Mouse (Mus musculus) megakaryocyte-erythroid progenitor cell, adult 5-6 weeks (primary cell): ENCODE measurements around the gene Nsa2. TPM values are rescaled to one million over a fixed set of nuclear protein-coding genes. Genes with fewer than 3 reads are reported as not detected.
"Not testable (repeated sequence)": the region's sequence is repeated elsewhere in the genome, so short reads cannot be mapped to it uniquely, and the experiment has no call there.

ENCODE experiments used
- ATAC-seq: replicated peaks from 2 replicates; pipeline ENCODE4 v1.8.0; 2016; ENCODE audit warnings: mild to moderate bottlenecking, inconsistent platforms; ENCODE audit not compliant: severe bottlenecking, poor library complexity, low FRiP score, low TSS enrichment
- total RNA-seq, 2 experiments: library from RNA; stranded (forward) in 1 of 2; stranded (reverse) in 1 of 2; fragments of 200-1000, 215-1000 nt in 1 of 2; fragments of >200 nt in 1 of 2; fragmentation: Nextera tagmentation in 1 of 2; gene quantifications; 2 replicates each; pipeline ENCODE4 v1.2.3; 2014 to 2017

Nsa2 gene
- total RNA-seq (2014; fragmentation: Nextera tagmentation) (177 and 255 TPM in 2 replicates), total RNA-seq (2017) (382 and 513 TPM in 2 replicates)

DNA sequence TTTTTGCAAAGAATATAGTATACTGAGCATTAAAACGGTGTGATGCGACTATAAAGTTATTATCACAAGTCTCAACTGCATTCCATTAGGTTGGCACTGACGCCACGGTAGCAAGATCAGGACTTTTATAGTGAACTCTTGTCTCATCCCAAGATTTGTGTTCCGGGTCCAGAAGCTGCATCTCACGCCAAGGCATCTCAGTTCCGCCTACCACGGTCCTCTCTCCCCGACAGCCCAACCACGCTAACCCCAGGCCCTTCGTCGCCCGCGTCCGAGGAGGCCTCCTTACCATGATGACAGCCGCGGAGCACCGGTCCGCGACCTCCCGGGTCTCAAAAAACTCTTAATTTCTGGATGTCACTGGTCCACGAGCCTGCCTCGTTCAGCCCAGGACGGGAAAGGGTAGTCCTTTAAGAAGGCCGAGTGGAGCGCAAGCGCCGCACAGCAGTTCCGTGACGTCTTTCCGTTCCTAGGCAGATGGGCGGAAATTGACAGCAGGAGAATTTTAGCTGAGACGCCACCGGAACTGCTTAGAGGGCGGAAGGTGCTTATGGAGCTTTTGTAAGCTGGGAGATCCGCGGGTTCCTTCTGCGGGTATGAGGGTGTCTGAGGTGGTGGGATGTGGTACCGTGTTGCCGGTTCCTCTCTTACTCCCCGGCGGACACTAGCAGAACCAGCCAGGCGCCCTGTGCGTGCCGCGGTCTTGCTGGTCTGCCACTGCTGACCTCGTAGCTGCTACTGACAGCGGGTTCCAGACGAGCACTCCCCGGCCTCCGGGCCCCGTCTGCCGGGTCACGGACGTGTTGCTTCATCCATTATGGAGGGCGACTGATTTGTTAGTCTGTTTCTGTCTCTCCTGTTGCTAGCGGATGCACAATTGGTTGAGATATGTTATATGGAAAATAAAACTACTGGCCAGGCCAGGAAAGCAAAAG lies at the start of gene Nsa2, which contains the start of gene Gfm2:
Nsa2 (minus strand) TSS at position 472 of the 935 bp plus-strand sequence.
Gfm2 (plus strand) TSS at position 472 of the 935 bp plus-strand sequence.
- ATAC-seq, result peak; percentile 98

DNA sequence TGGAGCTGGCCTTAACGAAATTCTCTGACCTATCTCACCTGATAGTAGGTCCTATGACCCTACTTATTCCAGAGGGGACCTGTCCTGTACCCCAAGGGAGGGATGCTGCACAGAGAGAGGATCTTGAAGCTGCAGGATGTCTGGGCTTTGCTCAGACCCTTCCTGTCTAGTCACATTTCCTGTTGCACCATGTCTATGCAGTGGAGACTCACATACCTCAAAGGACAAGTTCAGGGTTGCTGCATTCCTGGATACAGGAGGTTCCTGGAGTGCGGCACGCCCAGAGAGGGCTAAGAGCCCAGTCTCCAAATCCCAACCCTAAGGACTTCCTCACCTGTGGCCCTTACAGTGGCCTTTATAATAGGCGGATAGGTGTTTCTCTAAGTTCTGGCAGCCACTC lies 48.6 kb upstream of the Nsa2 start:
- no peak for ATAC-seq

DNA sequence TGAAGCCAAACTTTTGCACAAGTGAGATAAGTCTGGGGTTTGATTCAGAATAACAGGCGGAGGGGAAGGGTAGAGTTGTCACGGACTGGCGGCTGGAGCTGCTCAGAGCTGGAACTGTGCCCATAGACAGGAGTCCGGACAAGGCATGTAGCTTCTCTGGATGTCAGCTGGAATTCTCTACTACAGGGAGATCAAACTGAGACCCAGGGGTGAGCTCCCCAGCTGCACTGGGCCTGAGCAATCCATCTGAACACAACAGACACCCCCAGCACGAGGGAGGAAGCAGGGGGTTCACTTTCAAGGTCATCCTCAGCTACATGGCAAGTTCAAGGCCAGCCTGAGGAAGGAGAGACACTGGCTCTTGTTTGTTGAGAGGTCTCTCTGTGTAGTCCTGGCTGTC lies 46.9 kb upstream of the Nsa2 start:
- peak; percentile 38; the same call in 1 of the 2 replicates for ATAC-seq

DNA sequence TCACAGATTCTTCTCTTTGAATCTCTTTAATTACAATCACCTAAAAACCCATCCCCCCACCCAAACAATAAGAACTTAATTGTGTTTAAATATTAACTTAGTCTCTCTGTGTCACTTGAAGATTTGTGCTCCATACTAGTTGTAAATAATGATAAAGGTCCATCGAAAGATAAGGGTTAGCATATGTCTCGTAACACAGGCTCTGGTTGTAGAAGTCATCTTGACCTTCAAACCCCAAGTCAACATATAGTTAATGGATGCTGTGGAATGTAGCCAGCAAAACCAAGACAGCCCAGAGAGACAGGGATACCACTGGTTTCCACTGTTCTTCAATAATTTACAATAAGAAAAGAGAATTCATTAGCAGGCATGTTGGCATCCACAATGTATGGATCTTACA lies 46.4 kb upstream of the Nsa2 start:
- no peak for ATAC-seq

DNA sequence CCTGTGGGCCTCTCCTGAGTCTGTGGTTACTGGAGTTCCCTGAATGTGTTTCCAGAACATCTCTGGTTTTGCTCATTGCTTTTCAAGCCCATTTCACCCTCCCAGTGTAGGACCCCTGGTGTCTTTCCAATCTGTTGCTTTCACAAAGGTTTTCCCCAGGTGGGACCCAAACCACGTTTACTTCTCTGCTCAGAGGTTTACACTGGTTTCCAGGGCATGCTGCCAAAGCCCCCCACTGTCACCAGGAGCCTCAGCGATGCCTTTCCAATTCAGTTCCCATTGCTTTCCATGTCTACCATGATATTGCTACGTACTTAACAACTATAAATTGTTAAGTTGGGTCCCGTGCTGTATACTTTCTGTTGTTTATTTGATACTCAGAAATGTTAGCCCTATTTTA lies 45.1 kb upstream of the Nsa2 start:
- ATAC-seq, result no peak

DNA sequence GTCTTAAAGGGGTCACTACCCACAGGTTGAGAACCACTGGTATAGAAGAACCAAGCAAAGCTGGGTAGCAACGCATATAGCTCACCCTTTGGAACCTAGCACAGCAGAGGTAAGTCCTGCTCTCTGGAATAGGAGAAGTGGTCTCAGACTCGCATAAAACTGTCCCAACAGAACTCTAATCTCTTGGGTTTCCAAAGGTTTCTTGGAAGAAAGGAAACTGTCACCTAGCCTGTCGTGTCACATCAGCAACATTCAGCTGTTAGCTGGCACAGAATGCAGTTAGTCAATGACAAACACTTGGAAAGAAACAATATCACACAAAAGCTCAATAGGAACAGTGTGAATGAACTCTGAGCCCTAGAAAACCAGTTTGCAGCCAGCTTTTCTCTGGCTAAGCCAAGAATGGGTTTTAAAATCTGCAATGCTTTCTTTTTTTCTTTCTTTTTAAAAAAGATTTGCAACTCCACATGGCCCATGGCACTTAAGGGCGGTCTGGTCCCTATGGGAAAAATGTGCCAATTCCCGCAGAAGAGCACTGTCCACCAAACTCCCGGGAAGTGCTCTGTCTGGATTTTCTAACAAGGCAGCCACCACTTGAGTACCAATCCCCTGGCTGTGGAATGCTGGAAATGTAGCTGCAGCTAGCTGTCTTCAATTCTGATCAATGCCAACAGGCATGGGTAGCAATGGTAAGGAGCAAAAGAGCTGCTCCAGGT lies 42.5 kb upstream of the Nsa2 start:
- no peak for ATAC-seq

DNA sequence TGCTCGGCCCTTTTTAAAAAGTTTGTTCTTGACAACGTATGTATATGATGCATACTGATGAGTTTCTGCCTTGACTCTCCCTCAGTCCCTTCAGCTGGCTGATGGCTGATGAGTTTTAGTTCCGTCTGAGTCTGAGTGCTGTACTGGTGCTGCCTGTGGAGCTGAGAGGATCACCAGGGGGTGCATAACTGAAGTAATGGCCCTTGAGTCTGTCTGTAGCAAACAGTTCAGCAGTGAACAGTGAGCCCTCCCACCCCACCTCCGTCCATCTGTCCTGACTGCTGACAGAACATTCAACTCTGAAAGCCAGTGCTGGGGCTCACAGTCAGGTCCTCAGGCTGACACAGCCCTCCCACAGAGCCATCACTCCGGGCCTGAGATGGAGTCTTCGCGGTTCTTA lies 41.2 kb upstream of the Nsa2 start:
- ATAC-seq, result no peak

DNA sequence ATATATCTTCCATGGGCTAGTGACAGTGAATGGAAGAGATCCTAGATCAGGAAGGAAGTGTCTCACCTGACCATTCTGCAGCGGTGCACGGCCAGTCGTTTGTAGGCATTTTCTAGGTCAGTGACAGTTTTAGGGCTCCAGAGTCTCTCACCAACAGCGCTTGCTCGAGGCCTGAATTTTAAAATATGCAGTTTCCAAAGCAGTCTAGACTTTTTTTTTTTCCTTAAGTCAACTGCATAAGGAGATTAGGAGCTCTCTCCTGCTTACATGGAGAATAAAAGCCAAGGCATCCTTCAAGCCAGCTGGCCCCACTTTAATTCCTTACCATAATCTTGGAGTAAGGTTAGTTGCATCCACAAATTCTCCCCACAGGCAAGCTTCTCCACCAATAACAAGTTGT lies 39.0 kb upstream of the Nsa2 start:
- ATAC-seq, result no peak

DNA sequence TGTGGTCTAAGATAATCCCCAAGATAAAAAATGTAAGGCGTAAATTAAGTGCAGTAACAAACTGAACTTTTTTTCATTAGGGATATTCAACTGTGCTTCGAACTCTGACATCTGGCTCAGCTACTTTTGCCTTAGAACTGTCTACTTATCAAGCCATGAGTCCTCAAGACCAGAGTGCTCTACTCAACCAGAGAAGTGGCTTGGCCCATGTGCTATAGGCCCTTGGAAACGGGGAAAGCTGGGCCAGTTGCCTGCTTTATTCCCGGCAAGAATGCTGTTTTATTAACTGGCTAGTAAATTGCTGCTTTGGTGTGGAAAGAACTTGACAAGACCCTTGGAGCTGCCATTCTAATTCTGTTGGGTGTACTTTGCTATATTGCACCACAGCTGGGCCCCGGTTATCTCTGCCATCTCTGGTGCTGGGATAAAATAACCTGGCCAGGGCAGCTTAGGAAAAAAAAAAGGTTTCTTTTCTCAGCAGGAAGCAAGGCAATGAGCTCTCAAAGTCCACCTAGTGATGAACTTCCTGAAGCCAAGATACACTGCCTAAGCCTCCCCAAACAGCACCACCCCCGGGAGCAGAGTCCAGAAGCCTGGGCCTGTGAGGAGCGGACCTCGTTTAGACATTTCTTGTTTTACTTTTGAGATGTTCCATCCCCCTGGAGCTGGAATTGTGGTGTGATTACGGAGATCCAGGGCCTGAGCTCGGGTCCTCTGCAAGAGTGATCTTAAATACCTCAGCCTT lies 38.0 kb upstream of the Nsa2 start:
- no peak for ATAC-seq

DNA sequence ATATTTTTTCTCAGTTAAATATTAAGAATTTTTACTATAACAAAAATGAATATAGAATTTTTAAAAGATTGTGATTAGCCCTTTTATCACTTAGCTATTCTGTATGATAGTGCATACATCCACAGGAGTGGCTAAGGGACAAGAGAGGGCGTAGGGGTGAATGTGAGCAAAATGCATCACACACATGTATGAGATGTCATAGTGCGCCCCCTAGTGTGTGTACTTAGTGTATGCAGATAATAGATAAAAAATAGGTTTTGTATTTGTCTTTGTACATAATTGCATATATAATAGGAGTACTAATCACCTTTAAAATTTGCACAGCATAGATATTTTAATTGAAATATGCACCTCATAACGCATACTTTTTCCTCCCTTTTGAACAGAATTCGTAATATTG lies 8.1 kb upstream of the Nsa2 start:
- peak; percentile 90 for ATAC-seq

DNA sequence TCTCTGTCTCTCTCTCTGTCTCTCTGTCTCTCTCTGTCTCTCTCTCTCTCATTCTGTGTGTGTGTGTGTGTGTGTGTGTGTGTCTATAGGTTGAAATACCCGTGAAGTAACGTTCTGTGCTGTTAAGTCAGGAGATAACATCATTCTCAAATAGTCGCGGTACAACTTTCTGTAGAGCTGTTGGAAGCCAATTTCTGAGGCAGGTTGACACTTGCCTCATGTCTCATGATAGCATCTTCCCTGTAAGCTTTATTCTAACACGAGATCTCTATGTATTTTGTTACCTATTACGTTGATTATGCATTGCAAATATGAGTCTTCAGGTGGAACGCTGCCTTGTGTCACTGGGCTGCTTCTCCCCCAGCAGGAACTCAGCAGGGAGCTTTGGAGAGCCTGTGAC lies 4.6 kb upstream of the Nsa2 start:
- ATAC-seq, result no peak

DNA sequence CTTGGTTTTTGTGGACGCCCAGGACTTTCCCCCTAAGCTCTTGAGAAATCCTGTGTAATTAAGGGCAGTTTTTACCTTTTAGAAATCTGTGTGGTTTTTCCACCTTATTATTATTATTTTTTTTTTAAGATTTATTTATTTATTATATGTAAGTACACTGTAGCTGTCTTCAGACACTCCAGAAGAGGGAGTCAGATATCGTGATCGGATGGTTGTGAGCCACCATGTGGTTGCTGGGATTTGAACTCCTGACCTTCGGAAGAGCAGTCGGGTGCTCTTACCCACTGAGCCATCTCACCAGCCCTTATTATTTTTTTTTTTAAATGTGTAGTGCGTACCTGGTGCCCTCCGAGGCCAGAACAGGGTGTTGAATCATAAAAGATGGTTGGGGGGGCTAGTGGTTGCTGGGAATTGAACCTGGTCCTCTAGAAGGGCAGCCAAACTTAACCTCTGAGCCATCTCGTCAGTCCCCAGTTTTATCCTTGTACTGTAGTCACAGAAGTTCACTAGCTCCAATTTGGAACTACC lies 731 bp upstream of the Nsa2 start:
- not testable (repeated sequence) for ATAC-seq

DNA sequence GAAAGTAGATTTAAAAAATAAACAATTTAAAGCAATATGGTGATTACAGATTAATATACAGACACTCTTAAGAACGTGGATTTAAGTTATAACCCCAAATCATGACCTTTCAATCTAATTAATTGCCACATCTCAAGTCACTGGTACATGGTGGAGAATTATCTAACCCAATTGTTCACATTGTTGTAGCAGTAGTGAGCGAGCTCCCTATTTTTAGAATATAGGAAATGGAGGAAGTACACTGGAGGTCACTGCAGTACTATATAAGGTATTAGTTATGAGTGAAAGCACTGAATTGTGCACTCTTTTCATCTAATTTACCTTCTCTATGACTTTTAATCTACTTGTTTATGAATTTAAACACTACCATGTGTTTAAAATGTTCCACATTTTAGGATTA lies 7.3 kb downstream of the Nsa2 start:
- ATAC-seq, result not testable (repeated sequence)

DNA sequence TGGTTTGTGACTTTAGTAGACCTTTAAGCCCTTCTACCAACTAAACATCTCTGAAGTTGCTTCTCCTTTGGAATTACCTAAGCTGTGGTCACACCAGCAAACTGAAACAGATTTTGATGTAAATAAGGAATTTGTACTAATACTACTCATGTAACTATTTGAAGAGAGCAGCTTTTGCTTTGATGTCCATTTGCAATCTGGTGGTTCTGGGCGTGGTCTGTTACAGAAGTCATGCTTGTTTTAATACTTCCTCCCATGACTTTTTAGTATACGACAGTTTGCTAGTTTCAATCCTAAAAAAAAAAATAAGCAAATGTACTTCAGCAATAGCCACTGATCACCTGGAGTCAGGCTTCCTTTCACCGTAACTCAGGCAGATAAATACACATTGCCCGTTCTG lies 8.1 kb downstream of the Nsa2 start:
- ATAC-seq, result not testable (repeated sequence)

DNA sequence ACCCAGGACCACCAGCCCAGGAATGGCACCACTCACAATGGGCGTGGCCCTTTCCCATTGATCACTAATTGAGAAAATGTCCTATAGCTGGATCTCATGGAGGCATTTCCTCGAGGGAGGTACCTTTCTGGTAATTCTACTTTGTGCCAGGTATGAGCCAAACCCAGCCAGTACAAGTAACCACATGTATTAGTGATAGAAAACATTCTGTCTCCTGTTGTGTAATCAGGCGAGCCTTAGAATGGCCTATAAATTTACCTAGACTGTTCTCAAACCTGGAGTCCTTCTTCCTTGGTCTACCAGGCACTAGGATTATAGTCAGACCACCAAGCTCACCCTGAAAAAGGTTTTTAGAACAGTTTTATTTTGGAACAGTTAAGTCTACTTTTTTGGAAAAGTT lies 16.4 kb downstream of the Nsa2 start:
- ATAC-seq, result no peak

DNA sequence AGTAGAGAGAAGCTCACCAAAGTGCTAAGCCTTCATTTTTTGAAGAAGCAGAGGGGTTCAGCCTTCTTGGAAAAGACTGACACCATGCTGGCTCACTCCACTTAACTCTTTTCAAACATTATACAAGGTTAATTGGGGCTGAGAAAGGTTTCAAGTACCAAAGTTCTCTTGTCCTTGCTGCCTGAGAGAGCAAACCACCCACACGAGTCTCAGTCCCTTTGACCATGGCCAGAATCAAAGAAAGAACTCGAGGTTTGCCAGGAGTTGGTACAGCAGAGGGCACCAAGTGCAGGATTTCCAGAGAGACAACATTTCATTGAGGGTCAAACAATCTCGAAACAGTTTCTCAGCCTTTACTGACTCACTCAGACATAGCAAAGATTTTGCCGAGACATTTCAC lies 28.7 kb downstream of the Nsa2 start:
- ATAC-seq, result no peak

DNA sequence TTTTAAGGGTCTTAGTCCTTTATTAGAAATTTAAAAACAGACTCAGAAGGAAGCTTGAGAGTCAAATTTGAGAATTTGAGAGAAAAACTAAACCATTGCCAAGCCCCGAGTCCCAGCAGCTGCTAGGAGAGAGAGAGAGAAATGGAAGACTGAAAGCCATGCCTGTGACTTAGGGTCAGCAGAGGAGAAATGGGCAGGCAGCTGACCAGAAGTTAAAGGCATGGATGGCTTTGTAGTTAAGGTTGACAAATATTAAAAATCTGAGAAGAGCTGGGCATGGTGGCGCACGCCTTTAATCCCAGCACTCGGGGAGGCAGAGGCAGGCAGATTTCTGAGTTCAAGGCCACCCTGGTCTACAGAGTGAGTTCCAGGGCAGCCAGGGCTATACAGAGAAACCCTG lies 30.0 kb downstream of the Nsa2 start:
- not testable (repeated sequence) for ATAC-seq

DNA sequence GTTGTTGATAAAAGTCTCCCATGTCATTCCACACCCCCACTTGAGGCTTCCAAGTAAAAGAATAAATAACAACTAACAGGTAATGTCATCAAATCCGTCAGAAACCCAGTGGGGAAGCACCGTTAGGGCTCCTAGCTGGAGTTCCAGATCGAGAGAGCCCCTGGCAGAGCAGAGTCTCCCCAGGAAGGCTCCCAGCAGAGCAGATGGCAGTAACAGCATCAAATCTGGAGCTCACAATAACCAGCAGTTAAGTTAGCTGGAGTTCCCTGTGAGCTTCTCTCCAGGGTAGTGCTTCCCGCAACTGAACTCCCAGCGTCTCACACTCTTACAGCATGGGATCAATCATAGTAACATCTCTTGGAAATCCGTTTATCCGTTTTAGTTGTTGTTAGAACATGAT lies 32.7 kb downstream of the Nsa2 start:
- ATAC-seq, result no peak

DNA sequence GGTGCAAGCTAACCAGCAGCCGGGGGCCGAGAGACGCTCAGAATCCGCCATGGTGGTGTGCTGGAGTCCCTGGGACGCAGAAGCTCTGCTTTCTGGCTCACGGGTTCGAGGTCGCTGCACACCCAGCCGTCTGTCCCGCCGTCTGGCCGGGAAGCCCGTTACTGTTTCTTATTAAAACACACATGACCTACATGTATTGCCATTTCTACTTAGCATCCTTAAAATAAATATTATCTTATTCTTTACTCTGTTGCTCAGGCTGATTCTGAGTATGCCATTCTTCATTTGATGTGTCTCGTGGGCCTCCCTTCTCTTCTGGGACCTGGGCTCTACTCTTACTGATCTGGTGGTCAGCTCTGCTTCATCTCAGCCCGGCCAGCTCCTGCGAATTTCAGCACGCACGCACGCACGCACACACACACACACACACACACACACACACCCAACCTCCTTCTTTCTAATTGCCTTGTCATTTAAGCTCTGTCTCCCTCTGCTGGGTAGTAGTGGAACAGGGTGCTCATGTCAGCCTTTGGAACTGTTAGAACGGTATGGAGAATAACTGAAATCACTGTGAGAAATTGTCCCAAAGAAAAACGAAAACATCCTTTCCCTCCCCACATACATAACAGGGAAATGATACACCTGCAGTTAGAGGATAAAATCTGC lies 38.4 kb downstream of the Nsa2 start, which contains the start of gene Gm6169:
Gm6169 (minus strand) TSS at position 51 of the 666 bp plus-strand sequence.
- peak; percentile 86 for ATAC-seq
